Comparison of ENCODE assay signal across 8 mouse cellular contexts in genomic region chr7:30955584-30956356, GRCm38 (mm10). TPM values are rescaled to one million over a fixed set of nuclear protein-coding genes. Genes with fewer than 3 reads are reported as not detected.
DNase-seq lines count a peak whose midpoint lies in the region; ATAC-seq and TF ChIP-seq lines count a peak whose summit lies in the region.

No protein-coding gene starts in this region.

- H3K9ac ChIP-seq in forebrain, embryonic 11.5 days (ENCODE audit: low read length) = peak overlapping the region; percentile 96
- peak overlapping the region; percentile 97 for H3K9ac ChIP-seq in heart, embryonic 16.5 days (ENCODE audit: low read length)
- peak overlapping the region; percentile 76 for H3K9ac ChIP-seq in liver, embryonic 14.5 days (replicated peaks)
- H3K9ac ChIP-seq in neural tube, embryonic 11.5 days (ENCODE audit: low read length) = peak overlapping the region; percentile 93
- H3K9ac ChIP-seq in stomach, embryonic 15.5 days = peak overlapping the region; percentile 99

- H3K27ac ChIP-seq in forebrain, embryonic 11.5 days (ENCODE audit: low read depth, low read length) = peak overlapping the region; percentile 95
- H3K27ac ChIP-seq in heart, embryonic 16.5 days (ENCODE audit: low read length) = peak overlapping the region; percentile 99
- peak overlapping the region; percentile 81 for H3K27ac ChIP-seq in liver, embryonic 14.5 days
- H3K27ac ChIP-seq in neural tube, embryonic 11.5 days (ENCODE audit: low read depth, low read length) = peak overlapping the region; percentile 97
- H3K27ac ChIP-seq in stomach, embryonic 15.5 days = peak overlapping the region; percentile 97

- H3K4me1 ChIP-seq in forebrain, embryonic 11.5 days (replicated peaks; ENCODE audit: control insufficient read depth, insufficient read depth, low read length) = peaks cover 10% of the 10 kb centered on the region
- H3K4me1 ChIP-seq in heart, embryonic 16.5 days (ENCODE audit: control insufficient read depth, insufficient read depth, low read length) = peaks cover 13% of the 10 kb centered on the region
- peaks cover 7 to 19% of the 10 kb centered on the region in 2 experiments for H3K4me1 ChIP-seq in liver, embryonic 14.5 days (replicated peaks; ENCODE audit: control insufficient read depth in 2 of 2, insufficient read depth in 2 of 2, low read length in 1 of 2)
- H3K4me1 ChIP-seq in neural tube, embryonic 11.5 days (ENCODE audit: control insufficient read depth, insufficient read depth, low read length) = peaks cover 12% of the 10 kb centered on the region; the same call in 1 of the 2 replicates
- peaks cover 23% of the 10 kb centered on the region for H3K4me1 ChIP-seq in stomach, embryonic 15.5 days

- TF ChIP-seq EP300 in liver, embryonic 14.5 days (IDR thresholded peaks at IDR 0.05; ENCODE audit: low read depth) = no peak

- H3K4me3 ChIP-seq in forebrain, embryonic 11.5 days (ENCODE audit: low read depth, low read length) = peak overlapping the region; percentile 95
- H3K4me3 ChIP-seq in heart, embryonic 16.5 days (ENCODE audit: low read length) = peak overlapping the region; percentile 78
- H3K4me3 ChIP-seq in liver, embryonic 14.5 days (ENCODE audit: insufficient read depth in 1 of 2, low read depth in 2 of 2, low read length in 2 of 2) = peak overlapping the region; percentile 61 to 80
- H3K4me3 ChIP-seq in neural tube, embryonic 11.5 days (ENCODE audit: low read depth, low read length) = peak overlapping the region; percentile 99
- peak overlapping the region; percentile 92 for H3K4me3 ChIP-seq in stomach, embryonic 15.5 days (replicated peaks)

- H3K9me3 ChIP-seq in forebrain, embryonic 11.5 days (ENCODE audit: control insufficient read depth, low read length) = no peaks in the 10 kb centered on the region
- H3K9me3 ChIP-seq in heart, embryonic 16.5 days (replicated peaks; ENCODE audit: control insufficient read depth, low read length) = no peaks in the 10 kb centered on the region
- H3K9me3 ChIP-seq in liver, embryonic 14.5 days (ENCODE audit: control insufficient read depth, low read length) = no peaks in the 10 kb centered on the region
- no peaks in the 10 kb centered on the region for H3K9me3 ChIP-seq in neural tube, embryonic 11.5 days (ENCODE audit: control insufficient read depth, low read length)
- no peaks in the 10 kb centered on the region for H3K9me3 ChIP-seq in stomach, embryonic 15.5 days

- peak; percentile 74 for ATAC-seq in forebrain, embryonic 11.5 days (replicated peaks; ENCODE audit: low FRiP score)
- ATAC-seq in heart, embryonic 16.5 days (replicated peaks; ENCODE audit: extremely low read depth, insufficient read depth, low FRiP score) = peak; percentile 71
- peak; percentile 64 for ATAC-seq in liver, embryonic 14.5 days (ENCODE audit: insufficient read depth)
- peak; percentile 79 for ATAC-seq in neural tube, embryonic 11.5 days (ENCODE audit: insufficient read depth, low FRiP score, low TSS enrichment)
- peak; percentile 70 for ATAC-seq in stomach, embryonic 15.5 days (ENCODE audit: insufficient read depth, low FRiP score, low read depth)

- DNase-seq in CD8-positive naive resting alpha-beta T cell, adult 2 months (ENCODE audit: low read depth in 2 of 2, low spot score in 2 of 2) = peak; percentile 76 to 77
- peak; percentile 80 for DNase-seq in c-Kit-positive CD71-positive TER-119-positive erythroid progenitor cells, embryonic 14.5 days (ENCODE audit: low spot score)
- peak; percentile 95 for DNase-seq in forebrain, embryonic 11.5 days (ENCODE audit: low spot score)
- DNase-seq in kidney, postnatal 25 days = peak; percentile 94 to 95
- peak; percentile 63 to 75 (median 69) for DNase-seq in liver, embryonic 14.5 days (ENCODE audit: low read depth in 3 of 3, low spot score in 3 of 3)
- DNase-seq in neural tube, embryonic 11.5 days (ENCODE audit: low spot score) = peak; percentile 90

- peak overlapping the region; percentile 90 for H3K4me2 ChIP-seq in forebrain, embryonic 11.5 days (ENCODE audit: low read depth, low read length, severe bottlenecking)
- peak overlapping the region; percentile 62 for H3K4me2 ChIP-seq in heart, embryonic 16.5 days (ENCODE audit: low read depth, low read length)
- peak overlapping the region; percentile 85 for H3K4me2 ChIP-seq in liver, embryonic 14.5 days (ENCODE audit: low read depth)
- peak overlapping the region; percentile 72 for H3K4me2 ChIP-seq in neural tube, embryonic 11.5 days (ENCODE audit: low read depth)
- H3K4me2 ChIP-seq in stomach, embryonic 15.5 days = peak overlapping the region; percentile 94

- H3K36me3 ChIP-seq in forebrain, embryonic 11.5 days (ENCODE audit: control insufficient read depth, insufficient read depth, low read length) = peaks cover 10% of the 10 kb centered on the region
- peaks cover 39% of the 10 kb centered on the region for H3K36me3 ChIP-seq in heart, embryonic 16.5 days (ENCODE audit: control insufficient read depth, insufficient read depth)
- peaks cover 34% of the 10 kb centered on the region for H3K36me3 ChIP-seq in liver, embryonic 14.5 days (replicated peaks; ENCODE audit: control insufficient read depth, insufficient read depth, low read depth)
- H3K36me3 ChIP-seq in neural tube, embryonic 11.5 days (ENCODE audit: control insufficient read depth, insufficient read depth, low read length) = peaks cover 13% of the 10 kb centered on the region
- H3K36me3 ChIP-seq in stomach, embryonic 15.5 days = peaks cover 17% of the 10 kb centered on the region; the same call in 1 of the 2 replicates

- under 1% methylated on average over 63 of the region's 64 CpGs for WGBS in forebrain, embryonic 11.5 days
- WGBS in heart, embryonic 16.5 days = under 1% methylated on average over 64 of the region's 64 CpGs
- WGBS in liver, embryonic 14.5 days (ENCODE audit: insufficient replicate concordance) = under 1% methylated on average over 58 of the region's 64 CpGs
- under 1% methylated on average over 51 of the region's 64 CpGs for WGBS in neural tube, embryonic 11.5 days
- under 1% methylated on average over 50 of the region's 64 CpGs for WGBS in stomach, embryonic 15.5 days

- no peaks in the 10 kb centered on the region for H3K27me3 ChIP-seq in forebrain, embryonic 11.5 days (ENCODE audit: control insufficient read depth, insufficient read depth, low read length)
- no peaks in the 10 kb centered on the region for H3K27me3 ChIP-seq in heart, embryonic 16.5 days (ENCODE audit: control insufficient read depth, insufficient read depth, low read length)
- H3K27me3 ChIP-seq in liver, embryonic 14.5 days (ENCODE audit: control insufficient read depth, insufficient read depth, low read length) = no peaks in the 10 kb centered on the region
- H3K27me3 ChIP-seq in neural tube, embryonic 11.5 days (ENCODE audit: control insufficient read depth, insufficient read depth, low read length) = no peaks in the 10 kb centered on the region
- H3K27me3 ChIP-seq in stomach, embryonic 15.5 days (replicated peaks) = no peaks in the 10 kb centered on the region

- peak; percentile 88 for TF ChIP-seq CTCF in liver, embryonic 14.5 days (IDR thresholded peaks at IDR 0.05; ENCODE audit: low read depth)

RNA-seq across cellular contexts. Expression of gene Usf2, which starts 0.8 kb away (rescaled TPM):
- polyA plus RNA-seq in forebrain, embryonic 11.5 days (2014; fragmentation: Nextera tagmentation; extraction: Ambion mirVana) = 28.4 and 29.3 TPM in 2 replicates
- polyA plus RNA-seq in heart, embryonic 16.5 days (2015; fragmentation: Nextera tagmentation; extraction: Ambion mirVana) = 15.5 and 16.6 TPM in 2 replicates
- polyA plus RNA-seq in liver, embryonic 14.5 days (2012; rRNA removed) = 34.1 and 50.6 TPM in 2 replicates
- polyA plus RNA-seq in liver, embryonic 14.5 days (2014; fragmentation: Nextera tagmentation; extraction: Ambion mirVana) = 9.1 and 10.2 TPM in 2 replicates
- 27.9 and 28.1 TPM in 2 replicates for polyA plus RNA-seq in neural tube, embryonic 11.5 days (2014; fragmentation: Nextera tagmentation; extraction: Ambion mirVana)
- polyA plus RNA-seq in stomach, embryonic 15.5 days (2015; fragmentation: Nextera tagmentation; extraction: Ambion mirVana) = 19.9 and 22.9 TPM in 2 replicates

RNA-seq across cellular contexts. Expression of gene Hamp, which starts 11.9 kb away (rescaled TPM):
- polyA plus RNA-seq in forebrain, embryonic 11.5 days (2014; fragmentation: Nextera tagmentation; extraction: Ambion mirVana) = not detected in 2 replicates
- not detected in 2 replicates for polyA plus RNA-seq in heart, embryonic 16.5 days (2015; fragmentation: Nextera tagmentation; extraction: Ambion mirVana)
- polyA plus RNA-seq in liver, embryonic 14.5 days (2012; rRNA removed) = 17.2 and 22.5 TPM in 2 replicates
- polyA plus RNA-seq in liver, embryonic 14.5 days (2014; fragmentation: Nextera tagmentation; extraction: Ambion mirVana) = 12.0 and 29.7 TPM in 2 replicates
- polyA plus RNA-seq in neural tube, embryonic 11.5 days (2014; fragmentation: Nextera tagmentation; extraction: Ambion mirVana) = not detected in 2 replicates
- 0.39 and 1.8 TPM in 2 replicates for polyA plus RNA-seq in stomach, embryonic 15.5 days (2015; fragmentation: Nextera tagmentation; extraction: Ambion mirVana)

RNA-seq across cellular contexts. Expression of gene Lsr, which starts 17.5 kb away (rescaled TPM):
- polyA plus RNA-seq in forebrain, embryonic 11.5 days (2014; fragmentation: Nextera tagmentation; extraction: Ambion mirVana) = 30.8 and 32.5 TPM in 2 replicates
- polyA plus RNA-seq in heart, embryonic 16.5 days (2015; fragmentation: Nextera tagmentation; extraction: Ambion mirVana) = 10.8 and 14.5 TPM in 2 replicates
- polyA plus RNA-seq in liver, embryonic 14.5 days (2012; rRNA removed) = 14.3 and 17.4 TPM in 2 replicates
- 15.1 and 16.0 TPM in 2 replicates for polyA plus RNA-seq in liver, embryonic 14.5 days (2014; fragmentation: Nextera tagmentation; extraction: Ambion mirVana)
- polyA plus RNA-seq in neural tube, embryonic 11.5 days (2014; fragmentation: Nextera tagmentation; extraction: Ambion mirVana) = 14.1 and 16.6 TPM in 2 replicates
- 102 and 116 TPM in 2 replicates for polyA plus RNA-seq in stomach, embryonic 15.5 days (2015; fragmentation: Nextera tagmentation; extraction: Ambion mirVana)

RNA-seq across cellular contexts. Expression of gene Fam187b, which starts 17.8 kb away (rescaled TPM):
- polyA plus RNA-seq in forebrain, embryonic 11.5 days (2014; fragmentation: Nextera tagmentation; extraction: Ambion mirVana) = 0.81 and 1.3 TPM in 2 replicates
- 0.70 and 0.90 TPM in 2 replicates for polyA plus RNA-seq in heart, embryonic 16.5 days (2015; fragmentation: Nextera tagmentation; extraction: Ambion mirVana)
- polyA plus RNA-seq in liver, embryonic 14.5 days (2012; rRNA removed) = 1.5 and 2.0 TPM in 2 replicates
- polyA plus RNA-seq in liver, embryonic 14.5 days (2014; fragmentation: Nextera tagmentation; extraction: Ambion mirVana) = 2.5 and 2.6 TPM in 2 replicates
- 0.32 and 0.93 TPM in 2 replicates for polyA plus RNA-seq in neural tube, embryonic 11.5 days (2014; fragmentation: Nextera tagmentation; extraction: Ambion mirVana)
- 8.7 and 9.7 TPM in 2 replicates for polyA plus RNA-seq in stomach, embryonic 15.5 days (2015; fragmentation: Nextera tagmentation; extraction: Ambion mirVana)

RNA-seq across cellular contexts. Expression of gene Hamp2, which starts 31.3 kb away (rescaled TPM):
- not detected in 2 replicates for polyA plus RNA-seq in forebrain, embryonic 11.5 days (2014; fragmentation: Nextera tagmentation; extraction: Ambion mirVana)
- polyA plus RNA-seq in heart, embryonic 16.5 days (2015; fragmentation: Nextera tagmentation; extraction: Ambion mirVana) = not detected in 2 replicates
- not detected in 2 replicates for polyA plus RNA-seq in liver, embryonic 14.5 days (2012; rRNA removed)
- polyA plus RNA-seq in liver, embryonic 14.5 days (2014; fragmentation: Nextera tagmentation; extraction: Ambion mirVana) = not detected in 2 replicates
- not detected in 2 replicates for polyA plus RNA-seq in neural tube, embryonic 11.5 days (2014; fragmentation: Nextera tagmentation; extraction: Ambion mirVana)
- polyA plus RNA-seq in stomach, embryonic 15.5 days (2015; fragmentation: Nextera tagmentation; extraction: Ambion mirVana) = 0.62 TPM in 1 of 2 replicates, not detected in the other

Comparison
In these comparisons a context has a peak if more than half of its experiments do, and no peak if none do; other contexts are left out.
1. Peak in every context shown above with its lines: DNase-seq, ATAC-seq, H3K4me3 ChIP-seq and H3K27ac ChIP-seq.